Mouse (Mus musculus) neural tube, embryonic 12.5 days (tissue): ENCODE data around the gene Stk17b. TPM values are rescaled to one million over a fixed set of nuclear protein-coding genes. Genes with fewer than 3 reads are reported as not detected.
A peak's percentile ranks its signal among the peaks of the same experiment; 100 is the strongest.

Experiments used
- ATAC-seq: fragments of 200-750 bp; cut with Nextera tagmentation; 2 replicates; pipeline ENCODE4 v1.8.0; 2017; ENCODE audit warnings: low read depth, mild to moderate bottlenecking, moderate TSS enrichment, moderate library complexity; ENCODE audit not compliant: low FRiP score
- H3K27ac ChIP-seq: fragments of 300-500 bp; sonication (generic); 2 replicates; pipeline ENCODE4 v1.5.1; 2016
- H3K27me3 ChIP-seq: fragments of 300-500 bp; sonication (generic); replicated peaks from 2 replicates; pipeline ENCODE4 v1.6.1; 2016; ENCODE audit warnings: mild to moderate bottlenecking
- H3K36me3 ChIP-seq: fragments of 300-500 bp; sonication (generic); 2 replicates; pipeline ENCODE4 v1.6.1; 2016; ENCODE audit warnings: mild to moderate bottlenecking
- H3K4me1 ChIP-seq: fragments of 300-500 bp; sonication (generic); 2 replicates; pipeline ENCODE4 v1.6.1; 2016
- H3K4me2 ChIP-seq: fragments of 300-500 bp; sonication (generic); replicated peaks from 2 replicates; pipeline ENCODE4 v1.6.1; 2016; ENCODE audit warnings: mild to moderate bottlenecking
- H3K4me3 ChIP-seq: fragments of 300-500 bp; sonication (generic); 2 replicates; pipeline ENCODE4 v1.5.1; 2016
- H3K9ac ChIP-seq: fragments of 300-500 bp; sonication (generic); 2 replicates; pipeline ENCODE4 v1.6.1; 2016; ENCODE audit warnings: mild to moderate bottlenecking
- H3K9me3 ChIP-seq: fragments of 300-500 bp; sonication (generic); 2 replicates; pipeline ENCODE4 v1.6.1; 2016; ENCODE audit warnings: mild to moderate bottlenecking
- WGBS: fragments of 180-500 bp; shearing (Covaris S2); methylation state at CpG from one replicate; pipeline ENCODE4 v1.1.7; 2016; 5-methylcytosine and 5-hydroxymethylcytosine counted together
- polyA plus RNA-seq: library from polyadenylated mRNA; unstranded; fragments of >200 nt; fragmentation: Nextera tagmentation; extraction: Ambion mirVana; gene quantifications from 2 replicates; pipeline ENCODE4 v1.2.1, GENCODE M21; 2016

The Stk17b gene
- polyA plus RNA-seq: 10.2 and 12.0 TPM in 2 replicates

DNA sequence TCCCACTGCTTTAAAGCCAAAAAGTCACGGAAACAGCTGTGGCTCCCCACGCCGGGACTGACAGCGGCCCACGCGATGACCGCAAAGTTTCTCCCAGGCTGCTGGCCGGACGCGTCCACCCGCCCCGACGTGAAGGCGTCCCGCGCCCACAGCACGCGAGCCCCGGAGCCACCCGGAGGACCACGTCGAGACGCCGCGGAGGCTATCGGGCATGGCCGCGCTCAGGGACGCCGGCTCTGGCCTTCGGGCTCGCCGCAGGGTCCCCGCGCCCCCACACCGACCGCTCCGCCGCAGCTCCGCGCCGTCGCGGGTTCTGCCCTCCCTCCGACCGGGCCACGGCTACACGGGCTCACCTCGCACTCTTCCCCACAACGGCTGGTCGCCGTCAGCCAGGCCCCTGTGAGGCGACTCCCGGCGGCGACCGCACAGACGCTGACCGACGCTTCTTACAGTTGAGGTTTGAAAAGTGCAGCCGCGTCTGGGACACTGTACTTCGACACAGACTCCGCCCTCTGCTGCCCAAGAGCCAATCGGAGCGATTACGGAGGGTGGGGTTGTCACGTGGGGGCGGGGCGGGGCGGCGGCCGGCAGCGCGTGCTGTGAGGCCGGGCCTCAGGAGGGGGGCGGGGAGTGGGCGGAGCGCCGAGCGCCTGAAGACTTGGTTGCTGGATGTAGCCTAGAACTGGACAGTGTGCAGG is at the start of gene Stk17b:
Stk17b (minus strand) TSS at position 504 of the 698 bp plus-strand sequence.
- H3K36me3 ChIP-seq: no peaks in the 10 kb centered on the region
- H3K4me2 ChIP-seq: peak within 1 kb of the TSS; percentile 78
- H3K4me1 ChIP-seq: no peaks in the 10 kb centered on the region; the same call in 1 of the 2 replicates
- under 1% methylated on average over 81 of the region's 81 CpGs for WGBS
- H3K9ac ChIP-seq: peak within 1 kb of the TSS; percentile 71
- no peaks in the 10 kb centered on the region for H3K27me3 ChIP-seq
- peak within 1 kb of the TSS; percentile 83 for H3K4me3 ChIP-seq
- no peaks in the 10 kb centered on the region for H3K9me3 ChIP-seq
- H3K27ac ChIP-seq: no peak within 1 kb of the TSS
- ATAC-seq: peak; percentile 98

GRCm38 (mm10) chr1:53830286-53830685 is 45.3 kb upstream of the Stk17b start:
- peaks cover 5% of the 10 kb centered on the region for H3K27me3 ChIP-seq
- H3K9me3 ChIP-seq: no peaks in the 10 kb centered on the region
- peaks cover 6% of the 10 kb centered on the region; the same call in 1 of the 2 replicates for H3K36me3 ChIP-seq
- no peak overlapping the region for H3K27ac ChIP-seq
- no peak for ATAC-seq
- H3K4me2 ChIP-seq: no peak overlapping the region
- no peak overlapping the region for H3K9ac ChIP-seq
- H3K4me1 ChIP-seq: no peaks in the 10 kb centered on the region
- no peak overlapping the region for H3K4me3 ChIP-seq
- WGBS: 88% methylated on average over 5 of the region's 5 CpGs

- H3K36me3 ChIP-seq: peaks cover 6% of the 10 kb centered on the region; the same call in 1 of the 2 replicates
- WGBS: 71% methylated on average over 9 of the region's 9 CpGs
- H3K4me1 ChIP-seq: peaks cover 1% of the 10 kb centered on the region; the same call in 1 of the 2 replicates
- H3K4me2 ChIP-seq: no peak overlapping the region
- H3K27ac ChIP-seq: no peak overlapping the region
- H3K4me3 ChIP-seq: no peak overlapping the region
- ATAC-seq: no peak
- H3K9me3 ChIP-seq: no peaks in the 10 kb centered on the region
- peaks cover 12% of the 10 kb centered on the region for H3K27me3 ChIP-seq
- H3K9ac ChIP-seq: no peak overlapping the region
Observed at GRCm38 (mm10) chr1:53829089-53829488, 44.1 kb upstream of the Stk17b start.

- Histone ChIP-seq H3K4me3 (no peak overlapping the region), H3K4me2 (no peak overlapping the region), H3K36me3 (no peaks in the 10 kb centered on the region), H3K9ac (no peak overlapping the region), H3K9me3 (no peaks in the 10 kb centered on the region), H3K27me3 (peaks cover 16% of the 10 kb centered on the region), H3K4me1 (peaks cover 10% of the 10 kb centered on the region), H3K27ac (no peak overlapping the region)
- no peak for ATAC-seq
- 83% methylated on average over 9 of the region's 9 CpGs for WGBS
Observed at GRCm38 (mm10) chr1:53824446-53825337, 39.7 kb upstream of the Stk17b start.

- Histone ChIP-seq H3K4me1 (peaks cover 10% of the 10 kb centered on the region), H3K27ac (no peak overlapping the region)
- peak; percentile 87 for ATAC-seq
Observed at GRCm38 (mm10) chr1:53823687-53824445, 38.8 kb upstream of the Stk17b start.

GRCm38 (mm10) chr1:53821983-53822382 is 37.0 kb upstream of the Stk17b start:
- peaks cover 10% of the 10 kb centered on the region for H3K4me1 ChIP-seq
- peaks cover 16% of the 10 kb centered on the region for H3K27me3 ChIP-seq
- ATAC-seq: no peak
- no peaks in the 10 kb centered on the region for H3K9me3 ChIP-seq
- H3K4me2 ChIP-seq: no peak overlapping the region
- no peaks in the 10 kb centered on the region for H3K36me3 ChIP-seq
- H3K4me3 ChIP-seq: no peak overlapping the region
- no peak overlapping the region for H3K9ac ChIP-seq
- no peak overlapping the region for H3K27ac ChIP-seq

More at GRCm38 (mm10) chr1:53823687-53824445, 38.8 kb upstream of the Stk17b start:
- Histone ChIP-seq H3K4me2 (peak overlapping the region; percentile 41), H3K4me3 (no peak overlapping the region), H3K9me3 (no peaks in the 10 kb centered on the region), H3K9ac (no peak overlapping the region), H3K27me3 (peaks cover 16% of the 10 kb centered on the region), H3K36me3 (no peaks in the 10 kb centered on the region)
- WGBS: 1% methylated on average over 10 of the region's 10 CpGs

DNA sequence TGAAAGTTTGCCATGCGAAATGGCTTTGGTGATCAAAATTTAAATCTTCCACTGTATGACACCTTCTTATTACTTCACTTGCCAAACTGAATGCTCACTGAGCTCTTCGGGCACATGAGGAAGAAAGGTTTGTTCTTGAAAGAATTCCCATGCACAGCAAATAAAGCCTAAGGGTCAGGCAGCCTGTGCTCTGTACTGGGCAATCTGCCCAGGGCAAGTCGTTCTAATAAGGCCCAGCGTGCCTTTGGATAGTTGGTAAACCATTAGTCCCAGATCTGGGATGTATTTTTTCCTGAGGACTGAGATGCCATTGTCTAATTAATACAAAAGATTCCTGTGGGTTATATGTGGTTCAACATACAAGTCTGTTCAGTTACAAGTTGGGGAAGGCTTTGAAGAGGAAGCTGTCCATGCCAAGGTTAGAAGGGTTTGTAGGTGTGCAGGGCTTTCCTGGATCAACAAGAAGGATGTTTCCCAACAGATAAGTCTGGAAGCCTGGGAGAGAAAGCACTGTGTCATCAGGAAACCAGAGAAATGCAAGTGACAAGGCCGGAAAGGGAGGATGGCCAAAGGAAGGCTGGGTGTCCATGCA is 35.1 kb upstream of the Stk17b start:
- ATAC-seq: no peak
- 76% methylated on average over 5 of the region's 5 CpGs for WGBS
- no peak overlapping the region for H3K27ac ChIP-seq
- no peak overlapping the region for H3K4me3 ChIP-seq
- peaks cover 10% of the 10 kb centered on the region for H3K4me1 ChIP-seq
- H3K4me2 ChIP-seq: no peak overlapping the region
- H3K27me3 ChIP-seq: peaks cover 10% of the 10 kb centered on the region
- H3K9me3 ChIP-seq: no peaks in the 10 kb centered on the region
- H3K36me3 ChIP-seq: no peaks in the 10 kb centered on the region
- no peak overlapping the region for H3K9ac ChIP-seq

- H3K36me3 ChIP-seq: no peaks in the 10 kb centered on the region
- no peak overlapping the region for H3K4me3 ChIP-seq
- H3K9ac ChIP-seq: no peak overlapping the region
- H3K27me3 ChIP-seq: 0 out of 2 replicates have a peak, but pooled peaks cover 5% of the 10 kb centered on the region
- H3K9me3 ChIP-seq: no peaks in the 10 kb centered on the region
- H3K4me2 ChIP-seq: no peak overlapping the region
- 54% methylated on average over 3 of the region's 3 CpGs for WGBS
- H3K27ac ChIP-seq: no peak overlapping the region
- ATAC-seq: no peak
- H3K4me1 ChIP-seq: peaks cover under 1% of the 10 kb centered on the region; the same call in 1 of the 2 replicates
Observed at GRCm38 (mm10) chr1:53818072-53818862, 33.2 kb upstream of the Stk17b start.

DNA sequence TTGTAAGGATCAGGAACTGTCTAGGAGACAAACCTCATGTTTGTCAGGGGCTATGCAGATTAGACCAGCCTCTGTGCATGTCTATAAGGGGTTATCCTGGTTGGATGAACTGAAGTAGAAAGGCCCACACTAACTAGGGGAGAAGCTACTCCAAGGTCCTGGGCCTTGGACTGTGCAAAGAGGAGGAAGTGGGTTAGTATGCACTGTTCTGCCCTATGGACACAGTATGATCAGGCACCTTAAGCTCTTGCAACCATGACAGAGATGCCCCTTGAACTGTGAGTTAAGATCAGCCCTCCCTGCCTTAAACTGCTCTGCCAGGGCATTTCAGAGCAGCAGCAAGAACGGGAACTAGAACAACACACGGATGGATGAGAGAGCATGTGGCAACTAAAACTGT is 31.3 kb upstream of the Stk17b start:
- H3K9ac ChIP-seq: no peak overlapping the region
- no peak for ATAC-seq
- H3K9me3 ChIP-seq: no peaks in the 10 kb centered on the region
- H3K36me3 ChIP-seq: no peaks in the 10 kb centered on the region
- no peak overlapping the region for H3K4me3 ChIP-seq
- H3K27ac ChIP-seq: no peak overlapping the region
- no peak overlapping the region for H3K4me2 ChIP-seq
- no peaks in the 10 kb centered on the region for H3K4me1 ChIP-seq
- 86% methylated on average over 2 of the region's 2 CpGs for WGBS
- H3K27me3 ChIP-seq: no peaks in the 10 kb centered on the region

DNA sequence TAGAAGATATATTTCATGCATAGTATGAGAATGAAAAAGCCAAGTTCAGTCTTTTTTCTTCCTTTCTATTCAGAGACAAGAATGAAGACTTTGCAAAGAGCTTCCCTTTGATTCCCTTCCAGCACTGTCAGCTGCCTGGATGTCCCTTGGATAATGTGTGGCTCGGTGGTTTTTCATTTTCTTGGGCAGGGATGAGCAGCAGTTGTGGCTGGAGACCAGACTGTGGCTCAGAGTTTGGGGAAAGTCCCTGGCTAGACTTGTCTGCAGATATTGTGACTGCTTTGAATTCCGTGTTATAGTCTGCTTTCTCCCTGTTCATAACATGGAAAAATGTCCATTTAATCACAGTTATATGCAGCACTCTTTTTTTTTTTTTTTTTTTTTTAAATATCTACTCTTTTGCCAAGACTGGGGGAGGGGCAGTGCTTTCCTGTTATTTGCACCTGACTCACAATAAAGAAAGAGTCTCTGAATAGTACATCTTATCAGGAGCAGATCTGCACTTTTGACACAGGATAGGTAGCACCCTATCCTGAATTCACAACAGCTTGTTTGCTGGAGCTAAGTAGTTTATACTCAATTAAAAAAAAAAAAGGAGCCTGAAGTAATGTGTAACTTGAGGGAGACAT is 29.2 kb upstream of the Stk17b start:
- Histone ChIP-seq H3K27me3 (no peaks in the 10 kb centered on the region), H3K36me3 (no peaks in the 10 kb centered on the region), H3K4me1 (no peaks in the 10 kb centered on the region), H3K27ac (no peak overlapping the region), H3K9ac (no peak overlapping the region), H3K4me3 (no peak overlapping the region), H3K4me2 (no peak overlapping the region), H3K9me3 (no peaks in the 10 kb centered on the region)
- 66% methylated on average over 2 of the region's 2 CpGs for WGBS
- ATAC-seq: no peak

DNA sequence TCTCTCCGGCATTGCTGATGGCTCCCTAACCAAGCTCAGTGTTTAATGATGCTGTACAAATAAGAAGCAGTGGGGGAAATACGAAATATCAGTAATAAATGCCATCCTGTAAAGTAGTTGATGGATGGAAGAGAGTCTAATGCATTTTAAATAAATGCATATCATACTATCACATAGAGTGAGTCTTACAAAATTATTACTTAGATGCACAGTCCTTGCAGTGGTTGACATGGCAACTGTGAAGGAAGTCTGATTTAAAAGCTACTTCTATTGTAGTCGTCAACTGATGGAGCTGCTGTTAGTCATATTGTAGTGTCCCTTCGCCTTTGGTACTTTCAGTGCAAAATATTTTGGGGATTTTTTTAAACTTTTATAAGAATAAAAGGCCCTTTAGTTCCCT is 26.9 kb upstream of the Stk17b start:
- Histone ChIP-seq H3K9ac (no peak overlapping the region), H3K9me3 (no peaks in the 10 kb centered on the region), H3K27ac (no peak overlapping the region), H3K36me3 (no peaks in the 10 kb centered on the region), H3K27me3 (no peaks in the 10 kb centered on the region), H3K4me3 (no peak overlapping the region), H3K4me1 (no peaks in the 10 kb centered on the region), H3K4me2 (no peak overlapping the region)
- WGBS: 84% methylated on average over 4 of the region's 4 CpGs
- ATAC-seq: no peak
